Mouse (Mus musculus) heart, postnatal 36 days (tissue): ENCODE data around the gene Zmat3. TPM values are rescaled to one million over a fixed set of nuclear protein-coding genes. Genes with fewer than 3 reads are reported as not detected.

Experiments
- DNase-seq, 2 experiments: peaks; one replicate each; pipeline ENCODE4 v3.0.0; 2021 to 2022
- intact Hi-C: fragments of 180-260 bp; cut with DNase I; formaldehyde crosslinking; loops from one replicate; pipeline ENCODE4 v1.15.1; 2025
- total RNA-seq, 2 experiments: library from RNA; stranded (reverse); gene quantifications; 2 replicates each; pipeline ENCODE4 v1.2.3; 2021

The Zmat3 gene
- 1 to 10 TPM; 6.1 to 6.4 TPM for total RNA-seq

- intact Hi-C loops, result loop anchor here (2.0 kb wide), 1 partner anchor 31 kb away; the partner anchor contains the start of gene Pik3ca
- peak; percentile 86 to 89 for DNase-seq
Measured at GRCm38 (mm10) chr3:32365546-32366245, at the start of gene Zmat3. Gene Zmat3 (minus strand): TSS chr3:32366014.

GRCm38 (mm10) chr3:32414381-32414780 lies 48.6 kb upstream of the Zmat3 start:
- intact Hi-C loops, result no loop called here

GRCm38 (mm10) chr3:32412502-32413044 lies 46.8 kb upstream of the Zmat3 start:
- no peak for DNase-seq
- intact Hi-C loops, result loop anchor here (2.0 kb wide), 1 partner anchor 14 kb away; no protein-coding TSS in a partner anchor

More at GRCm38 (mm10) chr3:32414381-32414780, 48.6 kb upstream of the Zmat3 start:
- DNase-seq, result no peak

- intact Hi-C loops, result no loop called here
- DNase-seq, result no peak
Measured at GRCm38 (mm10) chr3:32408811-32409273, 43.0 kb upstream of the Zmat3 start.

GRCm38 (mm10) chr3:32406804-32407203 lies 41.0 kb upstream of the Zmat3 start:
- intact Hi-C loops, result no loop called here

GRCm38 (mm10) chr3:32405699-32406098 lies 39.9 kb upstream of the Zmat3 start:
- no peak for DNase-seq
- intact Hi-C loops, result no loop called here

More at GRCm38 (mm10) chr3:32406804-32407203, 41.0 kb upstream of the Zmat3 start:
- DNase-seq, result no peak

GRCm38 (mm10) chr3:32402990-32403885 lies 37.4 kb upstream of the Zmat3 start:
- DNase-seq, result no peak

GRCm38 (mm10) chr3:32401591-32401990 lies 35.8 kb upstream of the Zmat3 start:
- intact Hi-C loops, result loop anchor here (5.0 kb wide), 1 partner anchor 36 kb away; no protein-coding TSS in a partner anchor
- DNase-seq, result no peak

More at GRCm38 (mm10) chr3:32402990-32403885, 37.4 kb upstream of the Zmat3 start:
- intact Hi-C loops, result loop anchor here (5.0 kb wide), 1 partner anchor 34 kb away; no protein-coding TSS in a partner anchor

GRCm38 (mm10) chr3:32399931-32400330 lies 34.1 kb upstream of the Zmat3 start:
- no peak for DNase-seq
- intact Hi-C loops, result loop anchor here (2.0 to 5.0 kb wide), 3 partner anchors 13 to 52 kb away; no protein-coding TSS in a partner anchor

- intact Hi-C loops, result loop anchor here (2.0 to 5.0 kb wide), 2 partner anchors 13 to 53 kb away; no protein-coding TSS in a partner anchor
- no peak for DNase-seq
Measured at GRCm38 (mm10) chr3:32399381-32399780, 33.6 kb upstream of the Zmat3 start.

- DNase-seq, result no peak
- intact Hi-C loops, result loop anchor here (2.0 to 5.0 kb wide), 2 partner anchors 14 to 54 kb away; no protein-coding TSS in a partner anchor
Measured at GRCm38 (mm10) chr3:32398623-32399022, 32.8 kb upstream of the Zmat3 start.

- no peak for DNase-seq
- intact Hi-C loops, result loop anchor here (2.0 to 5.0 kb wide), 2 partner anchors 15 to 54 kb away; no protein-coding TSS in a partner anchor
Measured at GRCm38 (mm10) chr3:32398175-32398538, 32.3 kb upstream of the Zmat3 start.

- intact Hi-C loops, result loop anchor here (2.0 to 5.0 kb wide), 5 partner anchors 15 to 111 kb away; no protein-coding TSS in a partner anchor
- DNase-seq, result peak; percentile 54 to 73
Measured at GRCm38 (mm10) chr3:32397461-32398174, 31.8 kb upstream of the Zmat3 start, which contains the start of gene Pik3ca. Gene Pik3ca (plus strand): TSS chr3:32397671.

GRCm38 (mm10) chr3:32396794-32397460 lies 31.1 kb upstream of the Zmat3 start:
- intact Hi-C loops, result loop anchor here (2.0 to 5.0 kb wide), 4 partner anchors 28 to 112 kb away; no protein-coding TSS in a partner anchor
- peak; percentile 95 for DNase-seq

- DNase-seq, result peak; percentile 48 to 49
- intact Hi-C loops, result loop anchor here (2.0 to 5.0 kb wide), 4 partner anchors 29 to 113 kb away; no protein-coding TSS in a partner anchor
Measured at GRCm38 (mm10) chr3:32395771-32396551, 30.1 kb upstream of the Zmat3 start.

GRCm38 (mm10) chr3:32393986-32394385 lies 28.2 kb upstream of the Zmat3 start:
- DNase-seq, result no peak
- intact Hi-C loops, result no loop called here

- intact Hi-C loops, result no loop called here
- no peak for DNase-seq
Measured at GRCm38 (mm10) chr3:32392841-32393240, 27.0 kb upstream of the Zmat3 start.

GRCm38 (mm10) chr3:32381556-32381955 lies 15.7 kb upstream of the Zmat3 start:
- no peak for DNase-seq
- intact Hi-C loops, result no loop called here
